Mouse (Mus musculus) embryonic facial prominence, embryonic 14.5 days (tissue): Measurements from ENCODE around the gene Inka1. TPM values are rescaled to one million over a fixed set of nuclear protein-coding genes. Genes with fewer than 3 reads are reported as not detected.
"Not testable (repeated sequence)": the region's sequence is repeated elsewhere in the genome, so short reads cannot be mapped to it uniquely, and the experiment has no call there.

Experiments used
- ATAC-seq: fragments of 200-750 bp; cut with Nextera tagmentation; 2 replicates; pipeline ENCODE4 v1.8.0; 2017; ENCODE audit warnings: low read depth, moderate number of reproducible peaks, moderate TSS enrichment
- DNase-seq: peaks from one replicate; pipeline ENCODE4 v3.0.0-alpha.2; 2015; ENCODE audit warnings: low spot score
- H3K27ac ChIP-seq: fragments of 300-500 bp; sonication (generic); replicated peaks from 2 replicates; pipeline ENCODE4 v1.5.1; 2014; ENCODE audit warnings: low read depth, mild to moderate bottlenecking, low read length, moderate library complexity
- H3K27me3 ChIP-seq: fragments of 300-500 bp; sonication (generic); replicated peaks from 2 replicates; pipeline ENCODE4 v1.6.1; 2014; ENCODE audit warnings: low read length; ENCODE audit not compliant: control insufficient read depth, insufficient read depth
- H3K36me3 ChIP-seq: fragments of 300-500 bp; sonication (generic); 2 replicates; pipeline ENCODE4 v1.6.1; 2014; ENCODE audit warnings: low read length, mixed read lengths; ENCODE audit not compliant: control insufficient read depth, insufficient read depth
- H3K4me1 ChIP-seq: fragments of 300-500 bp; sonication (generic); 2 replicates; pipeline ENCODE4 v1.6.1; 2014; ENCODE audit warnings: antibody characterized with exemption, low read length; ENCODE audit not compliant: control insufficient read depth, insufficient read depth
- H3K4me2 ChIP-seq: fragments of 300-500 bp; sonication (generic); 2 replicates; pipeline ENCODE4 v1.6.1; 2014; ENCODE audit warnings: low read depth, mild to moderate bottlenecking, low read length, moderate library complexity, mixed read lengths
- H3K4me3 ChIP-seq: fragments of 300-500 bp; sonication (generic); 2 replicates; pipeline ENCODE4 v1.5.1; 2014; ENCODE audit warnings: low read depth, mild to moderate bottlenecking, low read length
- H3K9ac ChIP-seq: fragments of 300-500 bp; sonication (generic); 2 replicates; pipeline ENCODE4 v1.6.1; 2014; ENCODE audit warnings: low read depth, mild to moderate bottlenecking, low read length, moderate library complexity, mixed read lengths
- H3K9me3 ChIP-seq: fragments of 300-500 bp; sonication (generic); 2 replicates; pipeline ENCODE4 v1.6.1; 2016; ENCODE audit warnings: low read length; ENCODE audit not compliant: control insufficient read depth
- WGBS: fragments of 180-500 bp; shearing (Covaris S2); extraction: QIAGEN DNeasy Blood & Tissue Kit; methylation state at CpG from one replicate; pipeline ENCODE4 v1.1.7; 2014; 5-methylcytosine and 5-hydroxymethylcytosine counted together
- polyA plus RNA-seq: library from polyadenylated mRNA; unstranded; fragments of >200 nt; fragmentation: Nextera tagmentation; extraction: Ambion mirVana; gene quantifications from 2 replicates; pipeline ENCODE4 v1.2.1, GENCODE M21; 2014

The Inka1 gene
- 77.7 and 84.8 TPM in 2 replicates for polyA plus RNA-seq

DNA sequence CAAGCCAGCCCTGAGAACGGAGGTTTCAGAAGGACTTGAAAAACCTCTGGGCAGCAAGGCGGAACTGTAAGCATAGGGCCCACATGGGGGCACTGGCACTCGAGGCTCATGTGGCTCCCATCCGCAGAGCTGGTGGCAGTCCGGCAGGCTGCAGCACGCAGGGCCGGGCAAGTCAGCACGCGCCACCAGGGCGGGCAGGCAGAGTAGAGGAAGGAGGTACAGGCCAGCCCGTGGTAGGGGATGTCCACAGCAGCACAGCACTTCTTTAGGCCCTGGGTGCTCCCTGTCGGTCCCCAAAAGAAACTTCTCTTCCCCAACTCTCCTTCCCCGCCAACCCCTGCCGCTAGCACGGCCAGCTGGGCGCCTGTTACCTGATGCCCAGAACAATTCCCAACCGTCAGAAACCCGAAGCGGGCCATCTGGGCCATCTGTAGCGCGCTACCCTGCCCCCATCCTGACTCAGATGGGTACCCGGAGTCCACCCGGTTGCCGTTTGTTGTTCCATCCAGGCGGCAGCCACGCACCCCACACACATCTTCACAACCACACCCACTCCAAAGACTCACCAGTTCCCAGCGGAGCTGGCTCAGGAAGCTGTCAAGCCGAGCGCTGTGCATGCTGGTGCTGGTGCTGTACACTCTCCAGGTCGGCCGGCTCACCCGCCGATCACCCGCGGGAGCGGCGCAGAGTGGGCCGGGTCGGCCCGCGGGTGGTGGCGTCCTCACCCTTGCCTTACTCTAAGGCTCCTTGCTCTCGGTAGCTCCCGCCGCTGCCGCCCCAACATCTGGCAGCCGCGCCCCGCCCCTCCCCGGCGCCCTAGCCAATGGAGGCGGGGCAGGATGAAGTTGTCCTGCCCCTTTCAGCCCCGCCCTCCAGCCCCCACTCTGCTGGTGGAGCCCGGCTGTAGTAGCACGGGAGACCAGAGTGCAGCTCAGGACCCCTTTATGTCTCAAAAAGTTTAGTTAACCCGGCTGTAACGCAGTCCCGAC is at the start of gene Inka1:
TSS of gene Inka1 (minus strand) at position 749 of the 989 bp plus-strand sequence.
- peak within 1 kb of the TSS; percentile 98 for H3K27ac ChIP-seq
- H3K9me3 ChIP-seq, result no peaks in the 10 kb centered on the region
- peak within 1 kb of the TSS; percentile 83 for H3K9ac ChIP-seq
- DNase-seq (peak; percentile 95), ATAC-seq (peak; percentile 67)
- H3K36me3 ChIP-seq, result peaks cover 9% of the 10 kb centered on the region; the same call in 1 of the 2 replicates
- peak within 1 kb of the TSS; percentile 74 for H3K4me2 ChIP-seq
- H3K27me3 ChIP-seq, result no peaks in the 10 kb centered on the region
- peaks cover 35% of the 10 kb centered on the region for H3K4me1 ChIP-seq
- WGBS, result under 1% methylated on average over 43 of the region's 58 CpGs
- peak within 1 kb of the TSS; percentile 77 for H3K4me3 ChIP-seq

- Histone ChIP-seq H3K36me3 (peaks cover 67% of the 10 kb centered on the region), H3K27me3 (no peaks in the 10 kb centered on the region), H3K4me3 (no peak overlapping the region), H3K4me1 (no peaks in the 10 kb centered on the region), H3K4me2 (no peak overlapping the region), H3K9me3 (no peaks in the 10 kb centered on the region), H3K27ac (no peak overlapping the region), H3K9ac (no peak overlapping the region)
- ATAC-seq (no peak), DNase-seq (no peak)
- WGBS, result 90% methylated on average over 5 of the region's 5 CpGs
Measured at GRCm38 (mm10) chr9:108032126-108032525, 46.4 kb upstream of the Inka1 start.

- 90% methylated on average over 3 of the region's 3 CpGs for WGBS
- Histone ChIP-seq H3K27ac (no peak overlapping the region), H3K4me3 (no peak overlapping the region), H3K4me1 (no peaks in the 10 kb centered on the region), H3K27me3 (no peaks in the 10 kb centered on the region), H3K9ac (no peak overlapping the region), H3K4me2 (no peak overlapping the region), H3K9me3 (no peaks in the 10 kb centered on the region), H3K36me3 (peaks cover 78% of the 10 kb centered on the region)
- ATAC-seq (no peak), DNase-seq (no peak)
Measured at GRCm38 (mm10) chr9:108027867-108028266, 42.2 kb upstream of the Inka1 start.

DNA sequence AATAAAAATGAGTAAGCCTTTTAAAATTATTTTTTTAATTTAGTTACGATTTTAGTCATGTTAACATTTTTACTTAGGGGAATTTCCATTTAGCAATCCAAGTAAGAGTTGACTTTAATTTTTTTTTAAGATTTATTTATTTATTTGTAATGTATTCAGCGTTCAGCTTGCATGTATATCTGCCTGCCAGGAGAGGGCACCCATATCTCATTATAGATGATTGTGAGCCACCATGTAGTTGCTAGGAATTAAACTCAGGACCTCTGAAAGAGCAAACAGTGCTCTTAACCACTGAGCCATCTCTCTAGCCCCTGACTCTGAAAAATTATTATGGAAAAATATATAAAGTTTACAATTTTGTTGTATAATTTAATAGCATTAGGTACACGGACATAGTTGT is 40.9 kb upstream of the Inka1 start:
- no peak overlapping the region for H3K4me2 ChIP-seq
- no peak overlapping the region for H3K4me3 ChIP-seq
- WGBS, result 92% methylated on average over 3 of the region's 3 CpGs
- H3K9ac ChIP-seq, result no peak overlapping the region
- DNase-seq (no peak), ATAC-seq (no peak)
- no peaks in the 10 kb centered on the region for H3K27me3 ChIP-seq
- H3K27ac ChIP-seq, result no peak overlapping the region
- H3K9me3 ChIP-seq, result no peaks in the 10 kb centered on the region
- peaks cover 65% of the 10 kb centered on the region for H3K36me3 ChIP-seq
- H3K4me1 ChIP-seq, result no peaks in the 10 kb centered on the region

DNA sequence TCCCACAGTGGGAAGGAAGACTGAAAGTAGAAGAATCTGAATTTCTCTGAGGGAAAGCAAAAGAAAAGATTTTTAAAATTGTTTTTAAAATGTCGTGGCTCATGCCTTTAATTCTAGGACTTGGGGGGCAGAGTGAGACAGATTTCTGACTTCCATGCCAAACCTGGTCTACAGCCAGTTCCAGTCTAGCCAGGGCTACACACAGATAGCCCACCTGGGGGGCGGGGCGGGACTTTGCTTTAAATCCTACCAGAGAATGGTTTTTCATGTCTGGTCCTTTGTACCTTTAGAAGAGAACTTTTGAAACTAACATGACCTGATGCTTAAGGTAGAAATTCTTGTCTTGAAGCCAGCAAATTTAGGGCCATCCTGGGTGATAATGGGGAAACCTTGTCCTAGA is 37.5 kb upstream of the Inka1 start:
- no peak for DNase-seq
- Histone ChIP-seq H3K4me1 (no peaks in the 10 kb centered on the region; the same call in 1 of the 2 replicates), H3K4me3 (no peak overlapping the region), H3K27me3 (no peaks in the 10 kb centered on the region), H3K9ac (no peak overlapping the region), H3K9me3 (no peaks in the 10 kb centered on the region), H3K36me3 (peaks cover 49% of the 10 kb centered on the region), H3K27ac (no peak overlapping the region), H3K4me2 (no peak overlapping the region)
- WGBS, result 79% methylated on average over 3 of the region's 3 CpGs
- no peak for ATAC-seq

DNA sequence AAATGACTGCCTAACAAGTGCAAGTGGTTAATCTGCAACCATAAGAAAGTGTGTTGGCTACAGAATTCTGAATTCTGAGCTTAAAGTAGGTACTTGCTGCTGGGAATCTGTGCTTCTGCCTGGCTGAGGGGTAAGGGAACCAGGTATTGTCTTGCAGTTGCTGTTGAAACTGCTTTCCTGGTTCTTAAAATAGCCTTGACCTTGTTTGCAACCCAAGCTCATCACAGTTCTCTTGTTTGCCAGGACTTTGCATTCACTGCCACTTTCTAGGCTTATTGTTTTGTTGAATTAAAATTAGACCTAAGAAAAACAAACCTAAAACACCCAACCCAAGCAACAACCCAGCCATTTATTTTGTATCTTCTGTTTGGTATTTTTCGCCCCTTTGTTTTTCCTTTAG is 35.1 kb upstream of the Inka1 start:
- Histone ChIP-seq H3K36me3 (peaks cover 25% of the 10 kb centered on the region), H3K4me1 (no peaks in the 10 kb centered on the region; the same call in 1 of the 2 replicates), H3K9me3 (no peaks in the 10 kb centered on the region), H3K4me2 (no peak overlapping the region), H3K27me3 (no peaks in the 10 kb centered on the region), H3K4me3 (no peak overlapping the region), H3K27ac (no peak overlapping the region), H3K9ac (no peak overlapping the region)
- DNase-seq (no peak), ATAC-seq (no peak)
- WGBS, result 95% methylated on average over 1 of the region's 1 CpGs

DNA sequence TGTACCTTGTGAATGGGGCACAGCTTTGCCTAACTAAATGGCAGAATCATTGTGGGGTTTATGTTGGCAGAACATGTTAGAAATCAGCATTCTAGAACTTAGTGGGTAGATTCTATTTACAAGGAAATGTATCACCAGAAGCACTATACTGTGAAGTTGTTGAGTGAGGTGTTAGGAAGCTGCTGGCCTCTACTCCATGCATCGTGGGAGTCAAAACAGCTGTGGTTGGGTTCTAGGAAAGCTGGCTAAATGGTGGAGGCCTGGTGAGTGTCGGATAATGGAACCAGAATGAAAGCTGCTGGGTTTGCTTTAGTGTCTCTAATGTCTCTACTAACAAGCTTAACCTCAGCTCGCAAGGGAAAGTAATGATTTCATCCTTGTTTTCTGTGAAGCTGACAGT is 31.4 kb upstream of the Inka1 start:
- DNase-seq (no peak), ATAC-seq (no peak)
- WGBS, result 80% methylated on average over 3 of the region's 3 CpGs
- Histone ChIP-seq H3K9ac (no peak overlapping the region), H3K4me3 (no peak overlapping the region), H3K4me2 (no peak overlapping the region), H3K9me3 (no peaks in the 10 kb centered on the region), H3K4me1 (no peaks in the 10 kb centered on the region; the same call in 1 of the 2 replicates), H3K36me3 (peaks cover 20% of the 10 kb centered on the region), H3K27ac (no peak overlapping the region), H3K27me3 (no peaks in the 10 kb centered on the region)

GRCm38 (mm10) chr9:108013577-108013976 is 27.9 kb upstream of the Inka1 start:
- ATAC-seq, result not testable (repeated sequence)
- WGBS, result 97% methylated on average over 2 of the region's 2 CpGs

More at GRCm38 (mm10) chr9:108013577-108013976, 27.9 kb upstream of the Inka1 start:
- DNase-seq, H3K27ac ChIP-seq, H3K27me3 ChIP-seq, H3K4me2 ChIP-seq, H3K4me1 ChIP-seq, H3K9me3 ChIP-seq, H3K4me3 ChIP-seq, H3K9ac ChIP-seq: not testable (repeated sequence)
- peaks cover 20% of the 10 kb centered on the region for H3K36me3 ChIP-seq
